Mouse (Mus musculus) intestine, embryonic 15.5 days (tissue): ENCODE data around the gene Gm49380. TPM values are rescaled to one million over a fixed set of nuclear protein-coding genes. Genes with fewer than 3 reads are reported as not detected.

Experiments
- ATAC-seq: fragments of 200-750 bp; cut with Nextera tagmentation; 2 replicates; pipeline ENCODE4 v1.8.0; 2017; ENCODE audit warnings: moderate TSS enrichment, moderate library complexity
- H3K27ac ChIP-seq: fragments of 300-500 bp; sonication (generic); 2 replicates; pipeline ENCODE4 v1.5.1; 2015; ENCODE audit warnings: mild to moderate bottlenecking, inconsistent platforms
- H3K27me3 ChIP-seq: fragments of 300-500 bp; sonication (generic); replicated peaks from 2 replicates; pipeline ENCODE4 v1.6.1; 2015; ENCODE audit warnings: inconsistent platforms
- H3K36me3 ChIP-seq: fragments of 300-500 bp; sonication (generic); 2 replicates; pipeline ENCODE4 v1.6.1; 2015; ENCODE audit warnings: inconsistent platforms
- H3K4me1 ChIP-seq: fragments of 300-500 bp; sonication (generic); replicated peaks from 2 replicates; pipeline ENCODE4 v1.6.1; 2015; ENCODE audit warnings: inconsistent platforms
- H3K4me2 ChIP-seq: fragments of 300-500 bp; sonication (generic); replicated peaks from 2 replicates; pipeline ENCODE4 v1.6.1; 2015; ENCODE audit warnings: mild to moderate bottlenecking, inconsistent platforms
- H3K4me3 ChIP-seq: fragments of 300-500 bp; sonication (generic); replicated peaks from 2 replicates; pipeline ENCODE4 v1.5.1; 2015; ENCODE audit warnings: inconsistent platforms
- H3K9ac ChIP-seq: fragments of 300-500 bp; sonication (generic); 2 replicates; pipeline ENCODE4 v1.6.1; 2015; ENCODE audit warnings: inconsistent platforms
- H3K9me3 ChIP-seq: fragments of 300-500 bp; sonication (generic); 2 replicates; pipeline ENCODE4 v1.6.1; 2016; ENCODE audit warnings: inconsistent platforms
- WGBS: fragments of 180-500 bp; shearing (Covaris S2); methylation state at CpG from one replicate; pipeline ENCODE4 v1.1.7; 2015; 5-methylcytosine and 5-hydroxymethylcytosine counted together
- polyA plus RNA-seq: library from polyadenylated mRNA; unstranded; fragments of >200 nt; fragmentation: Nextera tagmentation; extraction: Ambion mirVana; gene quantifications from 2 replicates; pipeline ENCODE4 v1.2.1, GENCODE M21; 2015

The Gm49380 gene
- polyA plus RNA-seq, 1 experiment from 2014 or later: 0.10 TPM

DNA sequence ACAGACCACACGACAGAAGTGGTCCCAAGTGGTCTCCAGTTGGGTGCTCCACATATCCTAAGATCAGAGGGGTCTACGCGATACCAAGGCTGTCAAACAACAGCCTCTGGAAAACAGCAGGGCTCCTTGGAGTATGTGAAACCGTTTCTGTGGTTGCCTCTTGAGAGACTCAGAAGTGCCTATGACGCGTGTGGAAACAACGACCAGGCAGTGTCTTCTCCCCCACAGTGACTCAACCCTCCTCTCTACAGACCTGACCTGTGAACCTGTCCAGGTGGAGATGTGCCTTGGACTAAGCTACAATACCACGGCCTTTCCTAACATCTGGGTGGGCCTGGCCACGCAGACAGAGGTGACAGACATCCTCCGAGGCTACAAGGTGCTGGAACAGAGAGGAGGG, 7.5 kb downstream of the Gm49380 start:
- Histone ChIP-seq H3K27ac (no peak overlapping the region), H3K9ac (no peak overlapping the region), H3K27me3 (no peaks in the 10 kb centered on the region), H3K9me3 (no peaks in the 10 kb centered on the region), H3K4me3 (no peak overlapping the region), H3K4me2 (no peak overlapping the region), H3K36me3 (peaks cover 4% of the 10 kb centered on the region; the same call in 1 of the 2 replicates), H3K4me1 (peaks cover 43% of the 10 kb centered on the region)
- 85% methylated on average over 10 of the region's 10 CpGs for WGBS
- ATAC-seq: no peak

DNA sequence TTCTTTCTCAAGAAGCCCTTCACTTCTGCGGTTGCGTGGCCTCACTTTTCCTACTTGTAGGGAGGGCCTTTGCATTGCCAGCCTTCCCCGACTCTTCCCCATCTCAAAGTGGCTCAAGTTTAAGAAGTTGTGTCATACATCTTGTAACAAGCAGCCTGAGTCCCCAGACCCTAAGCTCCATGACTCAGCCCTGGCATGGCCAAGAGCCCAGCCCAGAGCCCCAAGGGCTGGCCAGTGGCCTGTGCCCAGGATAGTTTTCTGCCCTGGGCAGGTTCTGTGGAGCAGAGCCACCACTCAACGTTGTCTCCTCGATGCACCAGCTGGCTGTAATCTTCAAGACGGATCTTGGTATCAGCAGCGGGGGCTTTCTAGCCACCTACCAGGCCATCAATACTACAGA, 8.4 kb downstream of the Gm49380 start:
- ATAC-seq: no peak
- Histone ChIP-seq H3K9ac (no peak overlapping the region), H3K36me3 (peaks cover 4% of the 10 kb centered on the region; the same call in 1 of the 2 replicates), H3K4me2 (no peak overlapping the region), H3K4me3 (no peak overlapping the region), H3K27me3 (no peaks in the 10 kb centered on the region), H3K27ac (no peak overlapping the region), H3K4me1 (peaks cover 36% of the 10 kb centered on the region), H3K9me3 (no peaks in the 10 kb centered on the region)
- WGBS: 86% methylated on average over 7 of the region's 7 CpGs

DNA sequence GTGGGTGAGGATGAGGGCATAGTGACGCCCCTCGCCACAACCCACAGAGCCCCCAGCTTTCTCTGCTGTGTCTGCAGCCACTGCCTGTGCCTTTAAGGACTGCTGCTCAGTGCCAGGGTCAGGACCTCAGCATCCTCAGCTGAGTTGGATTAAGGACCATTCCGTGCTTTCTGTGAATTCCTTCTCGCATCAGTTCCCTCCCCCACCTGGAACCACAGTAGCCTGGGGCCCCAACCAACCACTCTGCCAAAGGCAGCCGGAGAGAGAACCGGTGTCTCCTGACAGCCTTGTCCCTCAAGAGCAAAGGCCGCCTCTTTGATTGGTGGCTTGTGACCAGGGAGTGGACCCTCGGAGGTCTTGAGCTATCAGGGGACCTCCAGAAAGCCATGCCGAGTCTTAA, 11.8 kb downstream of the Gm49380 start, which contains the start of gene Mfrp:
Gene Mfrp (plus strand): TSS at position 240 of the 400 bp plus-strand sequence.
- Histone ChIP-seq H3K9ac (no peak within 1 kb of the TSS), H3K9me3 (no peaks in the 10 kb centered on the region), H3K4me3 (no peak within 1 kb of the TSS), H3K27ac (no peak within 1 kb of the TSS), H3K4me1 (0 out of 2 replicates have a peak, but pooled peaks cover 3% of the 10 kb centered on the region), H3K27me3 (no peaks in the 10 kb centered on the region), H3K36me3 (peaks cover 4% of the 10 kb centered on the region; the same call in 1 of the 2 replicates), H3K4me2 (no peak within 1 kb of the TSS)
- 69% methylated on average over 9 of the region's 9 CpGs for WGBS
- no peak for ATAC-seq

DNA sequence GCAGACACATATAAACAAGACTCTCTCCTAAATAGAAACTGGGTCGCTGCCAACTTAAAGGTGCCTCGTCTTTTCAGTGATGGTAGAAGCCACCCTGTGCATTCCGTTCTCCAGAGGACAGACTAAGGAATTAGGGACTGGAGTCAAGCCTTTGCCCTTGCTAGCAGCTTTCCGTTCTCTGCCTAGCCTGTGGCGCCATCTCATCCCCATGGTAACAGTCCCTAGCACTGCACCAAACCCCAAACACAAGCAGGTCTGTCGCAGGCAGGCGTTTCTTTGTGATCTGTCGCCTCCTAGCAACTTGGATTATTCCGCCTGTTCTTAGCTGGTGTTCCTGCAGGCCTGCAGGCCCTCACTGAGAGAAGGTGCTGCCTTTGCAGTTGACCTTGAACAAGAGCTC, 16.8 kb downstream of the Gm49380 start:
- H3K27ac ChIP-seq: no peak overlapping the region
- H3K9ac ChIP-seq: no peak overlapping the region
- H3K36me3 ChIP-seq: no peaks in the 10 kb centered on the region
- H3K4me3 ChIP-seq: no peak overlapping the region
- H3K4me2 ChIP-seq: no peak overlapping the region
- WGBS: 45% methylated on average over 9 of the region's 9 CpGs
- no peaks in the 10 kb centered on the region for H3K27me3 ChIP-seq
- ATAC-seq: 0 out of 2 replicates have a peak, but pooled peaks have one; percentile 24
- peaks cover 6% of the 10 kb centered on the region; the same call in 1 of the 2 replicates for H3K4me1 ChIP-seq
- H3K9me3 ChIP-seq: no peaks in the 10 kb centered on the region

DNA sequence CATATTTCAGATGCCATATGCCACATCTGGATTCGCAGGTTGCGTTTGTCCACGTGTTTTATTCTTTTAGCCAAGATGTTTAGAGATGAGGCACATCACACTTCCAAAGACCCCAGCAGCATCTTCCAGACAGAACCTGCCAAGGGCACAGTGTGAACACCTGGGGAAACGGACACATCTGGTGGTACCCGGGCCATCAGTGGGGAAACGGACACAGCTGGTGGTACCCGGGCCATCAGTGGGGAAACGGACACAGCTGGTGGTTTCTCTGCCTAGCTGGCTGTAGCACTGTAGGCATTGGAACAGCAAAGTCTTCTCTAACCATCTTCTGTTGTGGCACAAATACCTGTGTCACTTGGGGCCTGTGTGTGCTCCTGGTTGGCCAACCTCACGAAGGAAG, 17.5 kb downstream of the Gm49380 start:
- no peak for ATAC-seq
- H3K9me3 ChIP-seq: no peaks in the 10 kb centered on the region
- no peak overlapping the region for H3K4me2 ChIP-seq
- no peak overlapping the region for H3K27ac ChIP-seq
- H3K4me1 ChIP-seq: peaks cover 6% of the 10 kb centered on the region; the same call in 1 of the 2 replicates
- H3K36me3 ChIP-seq: peaks cover 3% of the 10 kb centered on the region; the same call in 1 of the 2 replicates
- H3K9ac ChIP-seq: no peak overlapping the region
- no peaks in the 10 kb centered on the region for H3K27me3 ChIP-seq
- no peak overlapping the region for H3K4me3 ChIP-seq
- WGBS: 91% methylated on average over 9 of the region's 9 CpGs

DNA sequence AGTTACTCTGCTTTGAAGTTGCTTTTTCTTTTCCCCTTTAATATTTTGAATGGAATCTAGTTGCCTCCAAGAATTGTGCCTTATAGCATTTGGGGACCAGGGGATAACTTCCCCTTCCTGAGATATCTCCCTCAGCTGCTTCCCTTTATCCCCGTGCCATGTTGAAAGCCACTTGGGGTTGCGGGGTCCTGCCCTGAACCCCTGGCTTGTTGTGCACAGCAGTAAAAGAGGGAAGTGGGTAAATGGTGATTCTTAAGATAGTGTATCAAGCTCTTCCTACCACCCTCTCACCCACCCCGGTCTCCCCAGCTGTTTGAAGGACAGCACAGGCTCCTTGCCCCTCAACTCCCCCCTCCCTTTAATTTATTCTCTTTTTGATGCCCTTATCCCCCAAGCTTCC, 18.6 kb downstream of the Gm49380 start:
- Histone ChIP-seq H3K4me2 (no peak overlapping the region), H3K36me3 (peaks cover 3% of the 10 kb centered on the region; the same call in 1 of the 2 replicates), H3K27me3 (no peaks in the 10 kb centered on the region), H3K4me1 (peaks cover 9% of the 10 kb centered on the region; the same call in 1 of the 2 replicates), H3K27ac (no peak overlapping the region), H3K9me3 (no peaks in the 10 kb centered on the region), H3K4me3 (no peak overlapping the region), H3K9ac (no peak overlapping the region)
- ATAC-seq: no peak
- WGBS: 81% methylated on average over 3 of the region's 3 CpGs

DNA sequence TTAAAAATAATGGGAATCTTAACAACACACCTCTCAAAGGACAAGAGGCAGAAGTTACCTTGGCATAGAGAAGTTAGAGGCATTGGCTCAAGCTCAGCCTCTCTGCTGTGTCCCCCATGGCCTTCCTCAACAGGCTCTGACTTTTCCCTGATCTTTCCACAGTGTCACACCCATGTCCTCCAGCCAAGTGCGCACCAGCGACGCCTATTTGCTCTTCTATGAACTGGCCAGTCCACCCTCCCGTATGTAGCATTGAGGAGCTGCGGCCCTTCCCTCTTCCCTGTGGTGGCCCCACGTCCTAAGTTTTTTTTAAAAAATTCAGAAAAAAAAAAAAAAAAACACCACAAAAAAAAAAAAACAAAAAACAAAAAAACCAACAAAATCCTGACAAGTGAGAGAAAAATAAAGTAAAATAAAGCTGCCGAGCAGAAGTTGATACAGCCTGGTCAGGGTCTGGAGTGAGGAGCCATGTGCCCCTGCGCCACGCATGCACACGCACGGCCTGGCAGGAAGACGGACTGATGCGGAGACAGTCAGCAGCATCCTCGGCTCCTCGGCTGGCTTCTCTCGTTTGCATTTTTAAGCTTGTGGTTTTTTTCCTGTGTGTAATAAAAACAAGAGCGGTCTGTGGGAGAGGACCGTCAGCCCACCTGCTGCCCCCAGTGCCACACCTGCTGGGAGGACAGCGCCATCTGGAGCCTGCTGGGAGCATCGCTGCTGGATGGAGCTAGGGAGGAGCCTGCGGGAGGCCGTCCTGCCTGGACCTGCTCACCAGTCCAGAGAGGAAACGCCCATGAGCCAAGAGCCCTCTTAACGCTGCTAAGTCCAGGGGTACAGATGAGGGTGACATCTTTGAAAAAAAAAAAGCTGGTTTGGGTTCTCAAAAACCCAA, 19.4 kb downstream of the Gm49380 start:
- 39% methylated on average over 24 of the region's 24 CpGs for WGBS
- no peak overlapping the region for H3K4me3 ChIP-seq
- H3K27me3 ChIP-seq: no peaks in the 10 kb centered on the region
- peaks cover 3% of the 10 kb centered on the region; the same call in 1 of the 2 replicates for H3K36me3 ChIP-seq
- H3K4me1 ChIP-seq: peaks cover 17% of the 10 kb centered on the region
- H3K9me3 ChIP-seq: no peaks in the 10 kb centered on the region
- H3K4me2 ChIP-seq: no peak overlapping the region; the same call in 1 of the 2 replicates
- no peak overlapping the region for H3K9ac ChIP-seq
- ATAC-seq: peak; percentile 58
- H3K27ac ChIP-seq: no peak overlapping the region

DNA sequence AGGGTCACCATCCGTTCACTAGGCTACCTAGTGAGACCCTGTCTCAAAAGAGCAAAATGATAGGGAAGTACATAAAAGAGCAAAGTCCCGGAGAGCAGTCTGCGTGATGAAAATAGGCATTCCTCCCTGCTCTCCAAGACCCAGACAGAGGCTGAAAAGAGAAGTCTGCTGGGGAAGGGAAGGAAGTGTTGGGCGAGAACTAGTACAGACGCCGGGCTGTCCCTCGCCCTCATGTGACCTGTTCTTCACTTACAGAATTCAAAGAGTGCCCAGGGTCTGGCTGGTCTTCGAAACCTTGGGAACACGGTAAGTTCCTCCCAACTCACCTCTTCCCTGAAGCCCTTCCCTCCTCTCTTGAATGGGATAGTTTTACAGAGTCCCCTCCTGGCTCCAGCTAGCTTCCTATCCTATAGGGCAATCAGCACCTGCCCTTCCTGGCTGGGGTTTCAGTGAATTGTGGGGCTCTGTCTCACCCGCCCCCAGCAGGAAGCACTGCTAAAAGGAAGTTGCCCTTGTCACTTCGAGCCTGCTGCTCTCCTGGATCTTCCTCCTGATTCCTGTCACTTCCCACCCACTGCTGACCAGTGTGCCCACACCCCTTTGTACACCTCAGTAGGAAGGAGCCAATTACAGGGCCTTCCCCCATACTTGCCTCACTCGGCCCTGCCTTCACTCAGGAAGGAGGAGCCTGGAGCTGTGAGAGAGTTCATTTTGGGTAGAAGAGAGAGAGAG, 24.3 kb downstream of the Gm49380 start:
- H3K4me1 ChIP-seq: peaks cover 43% of the 10 kb centered on the region
- no peak overlapping the region for H3K9ac ChIP-seq
- H3K27ac ChIP-seq: 0 out of 2 replicates have a peak overlapping the region, but pooled peaks have one; percentile 27
- no peaks in the 10 kb centered on the region for H3K9me3 ChIP-seq
- 63% methylated on average over 12 of the region's 12 CpGs for WGBS
- peaks cover 3% of the 10 kb centered on the region; the same call in 1 of the 2 replicates for H3K36me3 ChIP-seq
- H3K4me2 ChIP-seq: 0 out of 2 replicates have a peak overlapping the region, but pooled peaks have one; percentile 11
- no peak for ATAC-seq
- no peak overlapping the region for H3K4me3 ChIP-seq
- H3K27me3 ChIP-seq: no peaks in the 10 kb centered on the region

DNA sequence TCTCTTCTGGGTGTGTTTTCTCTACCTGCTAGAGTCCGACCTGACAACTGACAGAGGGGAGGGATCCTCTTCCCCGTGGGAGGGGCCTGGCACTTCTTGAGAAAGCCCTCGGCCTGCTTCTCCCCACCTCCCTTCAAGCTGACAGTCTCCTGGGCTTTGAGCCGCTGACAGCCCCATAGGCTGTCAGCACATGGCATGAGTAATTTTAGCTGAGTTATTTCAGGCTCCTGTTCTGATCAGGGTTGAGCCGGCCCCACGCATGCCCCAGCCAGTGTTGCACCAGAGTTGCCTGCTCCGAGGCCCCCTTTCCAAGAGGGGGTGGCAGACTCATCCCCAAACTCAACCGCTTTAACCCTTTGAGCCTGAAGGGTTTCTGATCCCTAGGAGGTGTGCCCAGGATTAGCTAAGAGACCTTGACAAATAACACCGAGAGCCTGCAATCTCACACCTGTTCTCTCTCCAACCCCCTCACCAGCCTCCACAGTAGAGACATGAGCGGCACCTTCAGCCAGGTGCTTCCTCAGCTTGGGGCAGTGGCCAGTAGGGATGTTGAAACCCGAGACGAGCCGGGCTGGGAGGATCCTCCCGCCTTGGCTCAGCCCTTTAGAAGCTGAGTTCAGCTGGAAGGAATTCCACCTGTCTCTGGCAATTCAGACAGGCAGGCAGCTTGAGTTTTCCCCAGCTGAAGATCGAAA, 25.4 kb downstream of the Gm49380 start:
- H3K4me1 ChIP-seq: peaks cover 49% of the 10 kb centered on the region
- no peaks in the 10 kb centered on the region for H3K27me3 ChIP-seq
- 0 out of 2 replicates have a peak overlapping the region, but pooled peaks have one; percentile 0 for H3K27ac ChIP-seq
- ATAC-seq: peak; percentile 35; the same call in 1 of the 2 replicates
- WGBS: 9% methylated on average over 15 of the region's 15 CpGs
- no peaks in the 10 kb centered on the region for H3K9me3 ChIP-seq
- peaks cover 3% of the 10 kb centered on the region; the same call in 1 of the 2 replicates for H3K36me3 ChIP-seq
- H3K4me2 ChIP-seq: peak overlapping the region; percentile 31
- H3K9ac ChIP-seq: 0 out of 2 replicates have a peak overlapping the region, but pooled peaks have one; percentile 15
- H3K4me3 ChIP-seq: no peak overlapping the region

DNA sequence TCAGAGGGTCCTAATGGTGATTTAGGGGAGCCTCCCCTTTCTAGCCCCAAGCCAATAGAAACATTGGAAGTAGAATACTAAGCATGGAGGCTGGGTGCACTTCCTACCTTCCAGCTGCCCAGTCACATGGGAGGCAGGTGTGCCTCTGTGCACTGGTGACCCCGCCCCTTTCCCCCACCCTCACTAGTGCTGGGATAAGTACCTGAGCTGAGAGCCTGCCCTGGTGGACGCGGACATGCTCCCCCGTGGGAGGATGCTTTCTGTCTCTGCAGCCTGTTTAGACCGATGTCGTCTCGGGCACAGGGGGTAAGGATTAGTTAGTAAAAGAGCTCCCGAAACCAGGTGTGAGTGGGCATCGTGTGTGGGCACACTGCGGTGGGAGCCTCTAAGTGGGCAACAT, 26.3 kb downstream of the Gm49380 start:
- Histone ChIP-seq H3K27ac (no peak overlapping the region), H3K27me3 (no peaks in the 10 kb centered on the region), H3K9ac (no peak overlapping the region), H3K4me2 (peak overlapping the region; percentile 31), H3K36me3 (peaks cover 3% of the 10 kb centered on the region; the same call in 1 of the 2 replicates), H3K9me3 (no peaks in the 10 kb centered on the region), H3K4me1 (peaks cover 49% of the 10 kb centered on the region), H3K4me3 (no peak overlapping the region)
- WGBS: 42% methylated on average over 10 of the region's 10 CpGs
- no peak for ATAC-seq

DNA sequence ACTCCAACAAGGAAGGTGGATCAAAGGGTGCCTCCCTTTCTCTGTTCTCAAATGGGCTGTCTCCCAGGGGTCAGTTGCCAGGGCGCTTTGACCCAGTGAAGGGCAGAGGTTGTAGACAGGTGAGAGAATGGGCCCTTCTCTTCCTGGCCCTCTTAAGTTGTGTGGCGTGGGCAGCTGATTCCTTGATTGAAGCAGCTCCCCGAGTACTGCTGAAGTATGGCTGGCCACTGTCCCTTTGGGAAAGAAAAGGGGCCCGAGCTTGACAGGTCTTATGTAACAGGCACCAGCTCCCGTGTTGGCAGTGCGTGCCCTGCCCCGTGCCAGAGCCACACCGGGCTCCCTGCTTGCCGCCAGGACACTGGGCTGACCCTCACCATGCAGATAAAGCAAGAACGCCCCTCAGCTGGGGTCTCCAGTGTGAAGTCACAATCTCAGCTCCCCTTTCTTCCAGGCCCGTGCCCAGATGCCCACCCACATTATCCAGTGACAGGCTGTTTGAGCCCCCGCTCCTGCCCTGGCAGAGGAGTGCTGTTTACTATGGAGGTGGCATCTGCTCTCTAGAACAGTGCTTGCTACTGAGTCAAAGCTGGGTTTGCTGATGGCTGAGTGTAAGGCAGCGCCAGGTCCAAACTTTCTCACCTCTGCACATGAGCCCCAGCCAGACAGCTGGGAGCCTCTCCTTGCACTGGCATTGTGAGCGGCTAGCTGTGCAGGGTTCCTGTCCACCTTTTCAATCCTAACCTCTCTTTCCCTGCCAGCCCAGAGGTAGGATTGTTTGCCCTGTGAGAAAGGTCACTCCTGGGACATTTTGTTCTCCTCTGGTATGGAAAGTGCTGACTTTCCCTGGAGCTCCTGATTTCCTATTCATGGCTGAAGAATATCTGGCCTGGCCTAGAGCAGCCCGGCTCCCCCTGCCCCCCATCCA, 27.3 kb downstream of the Gm49380 start:
- Histone ChIP-seq H3K4me2 (peak overlapping the region; percentile 96), H3K27me3 (no peaks in the 10 kb centered on the region), H3K9me3 (no peaks in the 10 kb centered on the region), H3K27ac (no peak overlapping the region), H3K4me1 (peaks cover 49% of the 10 kb centered on the region), H3K4me3 (peak overlapping the region; percentile 52; the same call in 1 of the 2 replicates), H3K9ac (no peak overlapping the region), H3K36me3 (peaks cover under 1% of the 10 kb centered on the region; the same call in 1 of the 2 replicates)
- 75% methylated on average over 15 of the region's 15 CpGs for WGBS
- ATAC-seq: no peak
